Mouse (Mus musculus): Measurements from ENCODE around the gene Rab9.
A peak's percentile ranks its signal among the peaks of the same experiment; 100 is the strongest.
"Not testable (repeated sequence)": the region's sequence is repeated elsewhere in the genome, so short reads cannot be mapped to it uniquely, and the experiment has no call there.

Gene Rab9

DNA sequence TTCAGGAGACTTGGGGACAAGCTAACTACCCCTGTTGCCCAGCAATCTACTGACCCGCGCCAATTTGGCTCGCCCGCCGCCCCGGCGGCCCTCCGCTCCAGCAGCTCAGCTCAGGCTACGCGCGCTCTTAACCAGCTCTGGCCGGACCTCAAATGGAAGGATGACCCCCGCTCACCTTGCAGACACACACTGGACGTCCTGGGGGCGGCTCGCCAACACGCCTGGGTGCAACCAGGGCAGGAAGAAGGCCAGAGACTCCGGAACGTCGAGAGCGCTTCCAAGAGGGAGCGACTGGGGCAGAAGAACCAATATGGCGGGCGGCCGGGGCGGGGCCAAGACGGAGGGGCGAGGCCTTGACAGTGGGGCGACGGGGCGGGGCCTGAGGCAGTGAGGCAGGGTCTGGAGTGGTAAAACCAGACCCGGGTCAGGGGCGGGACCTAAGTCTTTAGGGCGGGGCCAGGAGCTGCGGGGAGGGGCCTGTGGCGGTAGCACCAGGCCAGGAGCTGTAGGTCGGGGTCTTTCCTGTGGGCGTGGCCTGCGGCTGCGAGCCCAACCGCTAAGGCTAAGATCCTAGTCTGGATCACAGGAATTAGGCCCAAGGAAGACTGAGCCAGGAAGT lies at the start of gene Rab9:
Gene Rab9 (minus strand): TSS at position 503 of the 619 bp plus-strand sequence.
- peak; percentile 94 for DNase-seq (ENCODE audit: low read depth)

DNA sequence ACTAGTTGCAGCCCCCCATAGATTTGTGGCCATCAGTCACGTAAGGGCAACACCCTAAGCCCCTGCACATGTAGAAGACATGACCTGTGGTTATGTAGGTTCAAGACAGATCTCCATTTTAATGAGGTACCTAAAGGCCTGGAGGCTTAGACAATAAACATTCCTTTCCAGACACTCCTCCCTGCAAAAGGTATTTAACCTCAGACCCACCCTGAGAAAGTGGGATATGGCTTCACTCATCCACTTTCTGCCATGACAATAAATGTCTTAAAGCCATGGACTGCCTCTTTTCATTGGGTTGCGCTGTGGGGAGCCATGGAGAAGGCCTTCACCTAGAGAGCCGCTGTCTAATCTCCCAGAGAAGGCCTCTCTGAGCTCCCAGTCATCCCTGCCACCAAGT lies 48.5 kb upstream of the Rab9 start:
- no peak for DNase-seq (ENCODE audit: low read depth)

DNA sequence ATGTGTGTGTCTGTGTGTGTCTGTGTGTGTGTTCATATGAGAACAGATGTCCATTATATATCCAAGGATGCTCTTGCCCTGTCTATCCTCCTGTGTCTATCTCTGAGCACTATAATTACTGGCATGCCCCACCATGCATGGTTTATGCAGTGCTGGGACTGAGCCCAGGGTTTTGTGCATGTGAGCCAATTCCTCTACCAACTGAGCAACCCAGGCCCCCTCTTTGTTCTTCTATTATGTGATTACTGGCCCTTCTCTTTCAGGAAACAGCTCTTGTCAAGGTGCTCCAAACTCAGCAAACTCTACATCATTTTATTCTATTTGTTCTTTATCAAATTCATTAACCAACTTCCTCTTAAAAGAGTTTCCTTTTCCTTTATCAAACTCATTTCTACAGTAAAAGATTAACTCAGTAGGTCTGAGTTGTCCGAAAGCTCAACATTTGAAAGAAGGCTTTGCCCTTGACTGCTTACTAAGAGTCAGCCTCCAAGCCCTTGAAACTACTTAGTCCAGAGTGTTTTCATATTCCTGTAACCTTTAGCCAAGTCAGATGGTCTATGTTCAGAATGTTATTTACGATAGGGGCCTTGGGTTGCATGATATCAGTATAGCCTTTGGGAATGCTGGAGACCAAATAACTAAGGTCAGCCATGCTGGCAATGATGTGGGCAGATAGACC lies 46.1 kb upstream of the Rab9 start:
- no peak for DNase-seq (ENCODE audit: low read depth)

DNA sequence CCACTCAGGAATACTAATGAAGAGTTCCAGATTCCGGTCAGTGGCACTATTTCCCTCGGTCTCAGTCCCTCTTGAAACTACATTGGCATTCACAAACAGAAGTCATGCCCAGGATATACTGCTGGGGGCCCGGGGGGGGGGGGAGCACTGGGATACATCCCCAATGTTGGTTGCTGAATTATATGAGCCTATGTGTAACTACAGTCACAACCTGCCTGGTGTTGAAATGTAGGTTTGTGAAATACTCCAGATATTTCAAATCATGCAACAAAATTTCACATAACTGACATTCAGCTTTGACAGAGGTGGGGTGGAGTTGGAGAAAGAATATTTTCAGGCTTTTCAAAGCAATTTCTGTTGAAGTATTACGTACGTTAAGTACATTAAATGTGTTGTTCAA lies 41.1 kb upstream of the Rab9 start:
- DNase-seq (ENCODE audit: low read depth): no peak

DNA sequence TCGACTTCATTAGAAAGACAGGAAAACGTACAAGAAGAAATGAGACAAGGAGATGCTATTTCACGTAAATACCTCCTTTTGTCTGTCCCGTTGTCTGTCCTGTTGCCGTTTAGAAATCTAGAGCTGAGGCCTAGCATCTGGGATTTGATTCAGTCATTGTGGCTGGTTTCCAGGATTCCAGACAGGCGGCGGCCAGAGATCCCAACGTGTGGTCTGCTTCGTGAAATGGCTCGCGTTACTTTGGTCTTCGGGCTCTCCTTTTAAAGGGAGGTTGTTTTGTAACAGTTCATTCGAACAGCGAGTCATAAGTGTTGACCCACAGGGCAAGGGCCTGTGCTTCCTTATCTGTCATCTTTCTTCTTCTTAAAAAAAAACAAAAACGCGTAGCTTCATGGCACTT lies 38.7 kb upstream of the Rab9 start, which contains the start of gene Tceanc:
Gene Tceanc (minus strand): TSS at position 223 of the 400 bp plus-strand sequence.
- peak; percentile 34 for DNase-seq (ENCODE audit: low read depth)

DNA sequence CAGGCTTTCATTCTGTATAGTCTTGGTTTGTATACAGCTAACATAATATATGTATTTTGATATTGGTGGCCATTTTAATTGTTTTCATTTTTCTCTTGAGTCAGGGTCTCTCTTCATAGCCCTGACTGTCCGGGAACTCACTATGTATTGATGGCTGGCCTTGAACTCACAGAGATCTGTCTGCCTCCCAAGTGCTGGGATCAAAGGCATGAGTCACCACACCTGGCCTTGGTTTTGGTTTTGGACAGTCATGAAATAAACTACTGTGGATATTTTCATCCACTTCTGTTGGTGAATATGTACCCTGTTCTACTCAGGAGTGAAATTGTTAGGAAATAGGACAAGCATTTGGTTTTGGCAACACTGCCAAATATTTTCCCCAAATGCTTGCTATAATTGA lies 37.0 kb upstream of the Rab9 start:
- DNase-seq (ENCODE audit: low read depth): no peak

DNA sequence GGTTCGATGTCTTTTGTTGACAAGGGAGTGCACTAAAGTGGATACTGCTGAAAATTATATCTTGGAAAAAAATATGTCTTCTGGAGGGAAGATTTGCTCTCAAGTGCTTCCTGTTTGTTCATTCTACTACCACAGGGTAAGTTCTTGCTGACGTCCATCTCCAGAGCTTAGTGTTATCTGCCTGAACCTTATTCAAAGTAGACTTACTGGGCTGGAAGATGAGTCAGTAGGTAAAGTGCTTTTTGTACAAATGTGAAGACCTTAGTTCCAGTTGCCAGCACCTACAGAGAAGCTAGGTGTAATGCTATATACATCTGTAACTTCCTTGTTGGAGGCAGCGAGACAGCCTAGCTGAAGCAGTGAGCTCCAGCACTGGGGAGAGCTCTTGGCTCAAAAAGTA lies 36.3 kb upstream of the Rab9 start:
- no peak for DNase-seq (ENCODE audit: low read depth)

DNA sequence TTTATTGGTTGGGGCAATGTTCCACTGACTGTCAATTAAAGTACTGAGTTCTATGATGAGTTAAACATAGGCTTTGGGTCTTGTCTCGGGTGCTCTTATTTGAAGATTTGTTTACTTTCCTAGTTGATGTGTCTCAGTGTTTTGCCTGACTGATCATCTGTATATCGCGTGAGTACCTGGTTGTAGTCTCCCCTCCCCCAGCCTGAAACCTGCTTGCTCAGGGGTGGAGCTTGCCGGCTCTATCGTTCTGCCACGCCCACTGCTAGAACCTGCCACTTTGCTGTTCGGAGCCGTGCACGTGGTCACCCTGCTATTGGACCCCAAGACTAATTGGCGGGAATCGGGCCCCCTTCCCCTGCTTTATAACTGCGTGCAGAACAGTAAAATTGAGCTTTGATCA lies 34.4 kb upstream of the Rab9 start:
- DNase-seq (ENCODE audit: low read depth): not testable (repeated sequence)

DNA sequence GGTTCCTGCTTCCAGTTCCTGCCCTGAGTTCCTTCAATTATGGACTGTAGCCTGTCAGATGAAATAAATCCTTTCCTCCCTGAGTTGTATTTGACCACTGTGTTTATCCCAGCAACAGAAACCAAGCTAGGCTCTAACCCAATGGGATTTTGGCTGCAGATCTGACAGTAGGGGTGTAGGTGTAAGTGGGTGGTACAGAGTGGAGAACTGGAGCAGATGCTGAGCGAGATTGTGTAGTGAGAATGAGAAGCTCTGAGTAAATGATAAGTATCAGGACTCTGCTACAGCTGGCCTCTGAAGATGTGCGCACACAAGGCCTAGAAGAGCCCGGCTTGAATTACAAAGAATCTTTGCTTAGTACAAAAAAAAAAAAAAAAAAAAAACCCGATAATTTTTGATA lies 32.4 kb upstream of the Rab9 start:
- DNase-seq (ENCODE audit: low read depth): no peak

DNA sequence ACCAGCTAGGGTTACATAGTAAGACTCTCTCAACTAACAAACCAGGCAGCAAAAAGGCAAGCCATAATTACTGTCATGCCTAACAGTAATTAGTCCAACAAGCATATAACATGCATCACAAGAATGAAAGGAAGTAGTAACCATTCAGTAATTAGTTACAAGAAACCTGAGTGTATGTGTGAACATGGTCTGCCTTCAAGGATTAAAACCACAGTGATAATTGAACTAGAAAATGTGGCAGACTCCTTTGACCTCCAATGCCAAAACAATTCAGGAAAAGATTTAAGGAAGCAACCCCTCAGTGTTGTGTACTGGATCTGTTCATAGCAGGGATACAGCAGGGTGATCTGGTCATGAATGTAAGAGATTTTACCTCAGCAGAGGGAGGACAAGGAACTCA lies 31.4 kb upstream of the Rab9 start:
- DNase-seq (ENCODE audit: low read depth): no peak

DNA sequence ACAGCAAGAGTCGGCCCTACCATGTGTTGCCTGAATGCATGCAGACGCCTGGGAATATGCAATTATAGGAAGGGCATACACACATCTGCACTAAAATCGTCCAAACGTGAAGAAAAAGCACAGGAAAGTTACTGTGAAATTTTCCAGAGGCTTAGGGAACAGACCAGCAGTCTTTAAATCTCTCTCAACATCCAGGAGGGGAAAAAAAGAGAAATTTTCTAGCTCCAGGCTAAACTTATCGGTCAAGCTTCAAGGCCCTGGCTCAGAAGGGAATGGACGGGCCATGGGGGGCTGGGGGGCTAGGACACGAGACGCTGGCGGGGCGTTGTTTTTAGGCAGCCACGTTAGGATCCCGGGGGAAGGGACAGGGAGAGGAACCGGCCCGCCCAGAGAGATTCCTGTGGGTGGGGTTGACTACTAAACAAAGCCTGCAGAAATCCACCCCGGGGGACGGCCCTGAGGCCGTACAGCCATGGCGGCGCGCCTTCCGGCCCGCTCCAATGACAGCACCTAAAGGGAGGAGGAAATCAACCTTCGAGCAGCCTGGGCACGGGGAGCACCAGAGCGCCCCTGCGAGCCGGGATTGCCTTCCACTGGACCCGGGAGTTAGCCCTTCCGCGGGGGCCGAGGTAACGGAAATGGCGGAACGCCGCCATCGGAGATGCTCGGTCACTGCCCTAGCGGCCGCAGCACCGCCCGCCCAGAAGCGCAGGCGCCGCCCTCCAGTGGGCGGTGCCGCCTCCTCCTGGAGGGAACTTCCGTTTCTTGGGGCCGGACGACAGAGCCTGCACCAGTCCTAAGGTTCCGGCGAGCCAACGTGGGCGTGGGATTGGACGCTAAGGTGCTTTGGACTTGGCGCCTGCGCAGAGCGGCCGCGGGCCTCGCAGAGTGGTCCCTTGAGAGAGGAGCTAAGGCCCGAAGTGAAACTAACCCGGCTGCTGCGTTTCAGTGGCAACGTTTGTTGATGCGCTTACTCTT lies 30.4 kb upstream of the Rab9 start:
- DNase-seq (ENCODE audit: low read depth): peak; percentile 97

DNA sequence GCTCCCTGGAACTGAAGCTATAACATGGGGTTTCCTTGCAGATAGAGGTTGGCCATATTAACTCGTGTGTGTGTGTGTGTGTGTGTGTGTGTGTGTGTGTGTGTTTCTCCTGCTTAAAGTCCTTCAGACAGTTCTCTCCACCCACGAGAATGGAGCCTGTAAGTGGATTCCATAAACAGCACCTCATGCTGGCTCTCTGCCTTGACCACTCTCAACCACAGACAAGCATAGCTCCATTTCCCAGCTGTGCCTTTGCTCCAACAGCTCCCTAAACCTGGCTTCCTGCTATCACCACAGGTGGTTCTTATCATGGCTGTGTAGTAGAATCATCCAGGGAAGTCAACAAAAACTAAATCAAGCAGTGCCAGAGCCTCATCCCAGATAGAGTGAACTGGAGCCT lies 24.8 kb upstream of the Rab9 start:
- peak; percentile 86 for DNase-seq (ENCODE audit: low read depth)

DNA sequence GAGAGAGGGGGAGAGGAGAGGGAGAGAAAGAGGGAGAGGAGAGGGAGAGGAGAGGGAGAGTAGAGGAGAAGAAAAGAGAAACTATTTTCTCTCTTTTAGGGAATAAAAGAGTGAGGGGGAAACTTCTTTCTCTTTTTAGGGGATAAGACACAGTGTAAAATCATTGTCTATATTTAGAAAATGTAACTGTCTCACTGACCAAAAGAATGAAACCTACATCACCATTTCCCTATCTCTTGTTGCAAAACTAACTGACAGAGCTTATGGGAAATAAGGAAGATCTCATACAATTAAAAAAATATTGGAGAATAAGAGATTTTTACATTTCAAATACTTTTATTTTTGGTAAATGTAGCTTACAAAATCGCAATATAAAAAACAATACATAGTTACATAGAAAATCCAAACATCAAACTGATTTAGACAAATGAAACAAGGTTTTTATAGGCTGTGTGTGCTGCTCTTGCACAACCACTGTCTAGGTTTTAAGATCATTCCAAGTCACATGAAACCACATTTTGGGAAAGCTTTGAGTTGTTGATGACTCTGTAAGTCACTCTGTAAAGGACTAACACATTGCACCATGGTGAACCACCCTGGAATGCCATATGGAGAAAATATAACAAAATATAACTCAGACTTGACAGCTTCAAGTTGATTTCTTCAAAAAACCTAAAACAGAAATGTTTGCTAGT lies 20.0 kb upstream of the Rab9 start:
- DNase-seq (ENCODE audit: low read depth): peak; percentile 69

DNA sequence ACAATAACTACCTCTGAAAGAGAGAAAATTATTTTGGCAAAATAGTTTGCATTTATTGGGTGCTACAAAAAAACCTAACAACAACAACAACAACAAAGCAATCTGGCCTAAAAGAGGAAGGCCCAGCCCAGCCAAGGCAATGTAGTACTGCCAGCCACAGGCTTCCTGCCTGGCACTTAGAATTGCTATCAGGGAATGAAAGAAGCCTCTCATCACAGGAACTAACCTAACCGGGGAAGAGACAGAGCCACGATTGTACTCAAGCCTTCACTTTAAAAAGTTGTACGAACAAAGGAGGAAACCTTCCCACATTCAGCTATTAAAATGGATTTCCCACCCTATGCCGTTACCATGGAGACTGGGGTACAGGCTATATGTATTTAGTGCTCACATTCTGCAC lies 18.1 kb upstream of the Rab9 start:
- no peak for DNase-seq (ENCODE audit: low read depth)

DNA sequence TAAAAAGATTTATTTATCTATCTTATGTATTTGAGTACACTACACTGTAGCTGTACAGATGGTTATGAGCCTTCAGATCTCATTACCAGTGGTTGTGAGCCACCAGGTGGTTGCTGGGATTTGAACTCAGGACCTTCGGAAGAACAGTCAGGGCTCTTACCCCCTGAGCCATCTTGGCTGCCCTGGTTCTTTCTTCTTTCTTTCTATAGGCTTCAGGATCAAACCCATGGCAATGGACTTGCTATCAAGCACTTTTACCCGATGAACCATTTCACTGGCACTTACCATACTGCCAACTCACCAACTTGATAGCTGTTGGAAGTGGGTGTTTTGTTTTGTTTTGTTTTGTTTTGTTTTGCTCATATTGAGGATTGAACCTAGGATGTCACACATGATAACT lies 15.4 kb upstream of the Rab9 start:
- no peak for DNase-seq (ENCODE audit: low read depth)

DNA sequence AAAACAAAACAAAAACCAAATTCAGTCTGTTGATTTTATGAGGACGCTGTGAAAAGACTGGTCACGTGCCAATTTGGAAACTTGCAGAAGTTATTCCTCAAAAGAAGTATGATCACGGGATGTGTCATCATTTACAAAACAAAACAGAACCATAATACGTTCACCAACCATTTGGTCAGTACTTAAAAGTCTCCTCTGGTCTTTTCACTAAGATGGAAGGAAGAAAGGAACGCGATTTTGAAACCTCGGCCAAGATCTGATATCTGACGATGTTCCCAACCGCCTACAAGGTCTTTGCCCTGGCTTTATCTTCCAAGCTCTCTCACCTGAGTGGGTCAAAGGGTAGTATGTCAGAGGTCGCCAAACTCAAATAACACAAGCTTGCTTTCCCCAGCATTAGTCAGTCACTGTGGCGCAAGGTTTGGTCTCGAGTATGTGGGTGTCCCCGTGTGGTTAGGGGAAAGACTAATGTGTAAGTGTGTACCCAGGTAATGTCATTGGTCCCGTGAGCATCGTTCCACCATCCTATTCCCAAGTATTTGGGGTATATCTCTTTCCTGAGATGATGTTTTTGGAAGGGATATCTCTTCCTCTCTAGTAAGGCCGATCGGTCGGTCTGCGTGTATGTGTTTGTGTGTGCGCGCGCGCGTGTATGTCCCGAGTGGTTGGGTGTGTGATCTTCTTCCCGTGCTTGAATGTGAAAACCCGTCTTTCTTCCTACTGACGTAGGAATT lies 869 bp downstream of the Rab9 start:
- peak; percentile 66 for DNase-seq (ENCODE audit: low read depth)

DNA sequence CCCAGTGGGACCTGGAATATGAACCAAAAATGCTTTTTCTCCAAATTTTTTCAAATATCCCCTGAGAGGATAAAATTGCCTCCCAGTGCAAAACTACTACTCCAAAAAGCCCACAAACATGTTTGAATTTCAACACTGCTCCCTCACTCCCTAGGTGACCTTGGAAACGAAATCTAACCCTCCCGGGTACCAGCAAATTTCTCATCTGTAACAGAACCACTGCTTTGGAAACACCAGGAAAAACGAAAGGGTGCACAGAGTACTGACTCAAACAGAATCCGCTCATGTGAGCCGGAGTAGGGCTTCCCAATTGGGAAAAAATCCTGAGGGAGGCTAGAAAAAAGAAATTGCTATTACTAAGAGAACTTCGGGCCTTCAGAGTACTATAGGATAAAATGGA lies 2.3 kb downstream of the Rab9 start:
- peak; percentile 34 for DNase-seq (ENCODE audit: low read depth)

DNA sequence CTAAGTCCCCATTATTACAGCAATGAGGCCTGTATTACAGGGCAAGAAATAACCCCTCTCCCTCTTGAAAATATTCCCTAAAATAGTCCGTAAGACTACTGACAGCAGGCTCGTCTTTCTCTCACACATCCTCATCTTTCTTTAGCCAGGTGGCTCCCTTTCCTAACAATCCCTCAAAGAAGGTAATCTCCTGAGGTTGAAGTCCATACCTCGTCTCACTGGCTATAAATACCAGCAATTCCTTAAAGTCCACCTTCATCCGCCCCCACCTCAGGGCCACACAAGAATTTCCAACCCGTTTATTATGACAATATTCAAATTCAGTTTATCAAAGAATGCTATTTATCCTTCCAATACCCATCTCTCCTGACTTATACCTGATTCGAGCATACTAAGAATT lies 7.1 kb downstream of the Rab9 start:
- DNase-seq (ENCODE audit: low read depth): no peak

DNA sequence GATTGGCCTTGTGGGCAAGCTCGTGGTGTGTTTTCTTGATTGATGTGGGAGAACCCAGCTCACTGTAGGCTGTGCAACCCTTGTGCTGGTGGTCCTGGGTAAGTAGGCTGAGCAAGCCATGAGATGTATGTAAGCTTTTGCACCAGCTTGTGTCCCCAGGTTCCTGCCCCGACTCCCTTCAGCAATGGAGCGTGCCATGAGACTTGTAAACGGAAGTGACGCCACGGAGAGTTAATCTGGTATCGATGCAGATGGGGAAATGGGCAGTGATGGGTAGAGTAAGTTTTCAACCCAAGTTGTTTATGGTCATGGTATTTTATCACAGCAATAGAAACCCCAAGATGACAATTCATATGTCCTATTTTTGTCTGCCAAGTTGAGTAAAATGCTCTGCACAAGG lies 11.3 kb downstream of the Rab9 start:
- no peak for DNase-seq (ENCODE audit: low read depth)

DNA sequence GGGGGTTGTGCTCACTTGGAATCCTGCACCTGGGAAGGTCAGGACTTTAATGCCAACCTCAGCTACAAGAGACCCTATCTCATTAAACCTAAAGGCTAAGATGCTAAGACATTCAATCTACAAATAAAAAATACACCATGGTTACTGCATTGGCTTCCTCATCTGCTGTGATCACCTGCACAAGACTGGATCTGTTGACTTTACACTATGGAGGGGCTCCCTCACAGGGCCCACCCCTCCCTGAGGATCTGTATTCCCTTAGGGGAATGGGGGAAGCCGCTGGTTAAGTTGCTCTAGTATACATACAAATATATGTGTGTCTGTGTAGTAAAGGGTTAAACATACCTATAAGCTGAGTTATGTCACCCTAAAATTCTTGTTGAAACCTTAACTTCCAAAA lies 24.1 kb downstream of the Rab9 start:
- no peak for DNase-seq (ENCODE audit: low read depth)

DNA sequence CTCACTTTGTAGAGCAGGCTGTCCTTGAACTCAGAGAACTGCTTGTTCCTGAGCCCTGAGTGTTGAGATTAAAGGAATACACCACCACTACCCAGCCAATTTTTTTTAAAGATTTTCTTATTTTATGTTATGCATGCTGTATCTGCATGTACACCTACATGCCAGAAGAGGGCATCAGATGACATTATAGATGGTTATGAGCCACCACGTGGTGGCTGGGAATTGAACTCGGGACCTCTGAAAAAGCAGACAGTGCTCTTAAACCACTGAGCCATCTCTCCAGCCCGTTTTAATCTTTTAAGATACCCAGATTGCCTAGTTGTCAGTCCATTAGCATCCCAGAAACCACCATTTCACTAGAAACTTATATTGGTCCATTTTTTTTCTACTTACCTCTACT lies 25.3 kb downstream of the Rab9 start:
- DNase-seq (ENCODE audit: low read depth): no peak

DNA sequence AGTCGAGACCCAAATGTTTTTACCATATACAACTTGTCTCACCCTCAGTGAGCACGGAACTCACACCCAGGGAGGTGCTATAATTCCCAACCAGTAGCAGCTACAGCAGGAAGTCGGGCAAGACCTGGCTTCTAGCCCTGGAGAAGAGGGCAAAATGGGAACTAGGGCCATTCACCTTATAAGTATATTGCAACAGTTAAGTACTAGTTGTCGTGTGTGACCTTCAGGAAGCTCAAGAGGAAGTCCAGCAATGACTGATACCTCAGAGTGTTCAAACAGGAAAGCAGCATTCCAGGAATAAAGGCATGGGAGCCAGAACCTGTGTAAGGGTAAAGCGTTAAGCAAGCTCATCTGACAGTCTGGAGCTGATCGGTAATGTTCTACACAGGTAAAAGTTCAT lies 26.1 kb downstream of the Rab9 start:
- DNase-seq (ENCODE audit: low read depth): no peak

All from NIH3T3 (cell line).